Mouse (Mus musculus) midbrain, embryonic 14.5 days (tissue): ENCODE results near the gene Matn3. TPM values are rescaled to one million over a fixed set of nuclear protein-coding genes. Genes with fewer than 3 reads are reported as not detected.

Experiments used
- polyA plus RNA-seq: library from polyadenylated mRNA; unstranded; fragments of >200 nt; fragmentation: Nextera tagmentation; extraction: Ambion mirVana; gene quantifications from 2 replicates; pipeline ENCODE4 v1.2.1, GENCODE M21; 2014

Matn3 gene
- polyA plus RNA-seq, 1 experiment from 2014 or later: 0.11 TPM

Other genes starting within 250 kb of the Matn3 start
- gene Sdc1, start 176.6 kb upstream of the Matn3 start, polyA plus RNA-seq: 12.2 and 19.2 TPM in 2 replicates
- gene Laptm4a, start 26.3 kb upstream of the Matn3 start, polyA plus RNA-seq: 141 and 151 TPM in 2 replicates
- gene Wdr35, start 26.0 kb downstream of the Matn3 start, polyA plus RNA-seq: 15.2 and 22.2 TPM in 2 replicates
- gene Ttc32, start 82.1 kb downstream of the Matn3 start, polyA plus RNA-seq: 9.1 and 9.6 TPM in 2 replicates